Mouse (Mus musculus) thymus, postnatal 0 days (tissue): ENCODE data around the gene Pdlim5. TPM values are rescaled to one million over a fixed set of nuclear protein-coding genes. Genes with fewer than 3 reads are reported as not detected.
"Not testable (repeated sequence)": the region's sequence is repeated elsewhere in the genome, so short reads cannot be mapped to it uniquely, and the experiment has no call there.

Source experiments
- DNase-seq: peaks from one replicate; pipeline ENCODE4 v3.0.0-alpha.2; 2015; ENCODE audit warnings: low spot score
- polyA plus RNA-seq: library from polyadenylated mRNA; unstranded; fragments of >200 nt; fragmentation: Nextera tagmentation; extraction: Ambion mirVana; gene quantifications from 2 replicates; pipeline ENCODE4 v1.2.1, GENCODE M21; 2015

Pdlim5 gene
- polyA plus RNA-seq, 1 experiment from 2014 or later, result 13.1 TPM

DNA sequence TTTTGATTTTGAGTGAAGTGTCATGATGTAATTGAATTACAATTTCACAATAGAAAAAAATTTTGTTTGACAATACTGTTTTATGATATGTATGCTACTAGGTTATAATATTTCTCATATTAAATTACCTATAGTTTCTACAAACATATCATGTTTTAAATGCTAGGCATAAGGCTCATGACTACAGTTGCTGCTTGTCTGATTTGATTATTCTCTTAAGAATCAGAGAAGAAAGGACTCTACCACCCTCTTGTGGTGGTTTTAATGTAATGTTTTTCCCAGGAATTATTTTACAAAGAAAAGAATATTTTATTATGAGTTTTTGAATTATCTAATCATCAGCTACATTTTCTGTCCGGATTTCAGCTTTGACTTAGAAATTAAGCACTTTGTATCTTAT is 120.5 kb downstream of the Pdlim5 start:
- DNase-seq, result peak; percentile 9

DNA sequence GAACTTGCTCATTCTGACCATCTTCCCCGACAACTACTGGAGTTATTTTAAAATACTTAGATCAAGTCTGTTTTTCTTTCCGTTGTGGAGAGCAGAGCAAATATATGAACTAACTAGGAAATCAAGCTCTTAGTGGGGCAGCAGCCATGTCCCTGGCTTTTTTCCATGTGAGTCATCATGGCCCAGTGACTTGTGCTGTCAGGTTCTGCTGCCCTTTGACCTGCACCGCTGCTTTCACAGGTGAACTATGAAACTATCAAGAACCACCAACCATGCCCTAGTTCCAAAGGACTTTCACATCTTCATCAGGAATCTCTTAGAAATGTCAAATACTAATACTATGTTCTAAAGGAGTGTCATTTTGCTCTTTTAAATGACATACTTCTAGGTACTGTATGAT is 121.0 kb downstream of the Pdlim5 start:
- no peak for DNase-seq

DNA sequence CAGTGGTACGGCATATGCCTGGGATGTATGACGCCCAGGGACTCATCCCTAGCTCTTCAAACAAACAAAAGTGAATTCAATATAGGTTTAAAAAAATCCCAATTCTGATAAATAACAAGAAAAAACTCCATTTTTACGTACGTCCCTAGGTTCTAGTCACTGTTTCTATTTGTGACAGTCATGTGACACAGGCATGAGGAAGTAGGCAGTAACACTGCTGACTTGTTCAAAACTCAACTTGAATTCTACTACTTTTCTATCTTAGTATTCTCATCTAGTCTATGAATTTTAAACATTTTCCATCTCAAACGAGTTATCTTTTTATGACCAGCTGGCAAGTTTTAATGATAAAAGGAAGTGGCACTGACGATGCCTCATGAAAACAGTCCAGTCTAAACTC is 122.2 kb downstream of the Pdlim5 start:
- DNase-seq, result no peak

DNA sequence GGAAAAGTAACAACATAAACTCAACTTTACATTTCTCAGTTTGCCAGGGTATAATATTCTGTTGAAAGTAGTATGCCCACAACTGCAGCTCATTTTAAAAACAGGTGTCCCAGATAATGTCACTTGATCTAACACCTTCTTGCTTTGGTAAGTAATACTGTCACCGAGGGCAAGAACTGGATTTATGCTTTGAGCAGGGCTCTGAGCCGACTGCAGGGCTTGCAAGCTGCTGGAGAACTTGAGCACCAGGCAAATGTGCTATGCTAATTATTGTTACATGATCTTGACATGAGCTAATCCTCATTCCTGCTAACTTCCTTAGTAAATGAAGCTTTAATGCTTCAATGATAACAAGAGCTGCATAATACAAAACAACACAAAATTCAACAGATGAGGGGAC is 139.1 kb downstream of the Pdlim5 start:
- no peak for DNase-seq

DNA sequence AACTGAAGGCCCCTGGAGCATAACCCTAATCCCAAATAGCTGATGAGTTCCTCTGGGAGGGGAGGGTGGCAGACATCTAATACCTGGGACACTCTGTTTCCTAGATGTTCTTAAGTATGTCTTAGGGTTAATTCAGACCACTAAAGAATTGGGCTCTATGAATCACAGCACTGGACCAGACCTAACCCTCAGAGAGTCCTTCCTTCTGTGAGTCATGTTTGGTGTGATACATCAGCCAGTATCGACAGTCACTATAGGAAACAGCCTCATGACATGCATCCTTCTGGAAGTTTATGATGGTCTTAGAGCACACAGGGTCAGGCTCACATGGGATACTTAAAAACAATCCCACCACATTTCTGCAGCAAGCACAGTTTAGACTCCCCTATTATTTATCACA is 143.4 kb downstream of the Pdlim5 start:
- DNase-seq, result no peak

DNA sequence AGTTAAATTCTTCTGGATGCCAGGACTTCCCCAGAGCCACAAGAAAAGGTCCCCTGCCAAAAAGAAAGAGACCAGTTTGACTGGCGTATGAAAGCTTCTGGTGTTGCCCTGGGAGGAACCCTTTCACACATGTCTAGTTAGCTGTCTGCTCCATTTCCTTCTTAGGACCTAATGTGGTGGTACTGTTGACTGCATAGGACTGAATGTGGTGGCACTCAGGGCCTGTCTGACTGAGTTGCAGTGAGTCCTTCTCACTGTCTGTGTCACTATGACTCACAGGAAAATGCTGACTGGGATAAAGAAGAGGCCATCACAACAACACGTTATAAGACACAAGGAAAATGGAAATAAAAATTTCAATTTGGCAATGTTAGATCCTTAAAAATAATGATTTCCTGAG is 146.0 kb downstream of the Pdlim5 start:
- no peak for DNase-seq

DNA sequence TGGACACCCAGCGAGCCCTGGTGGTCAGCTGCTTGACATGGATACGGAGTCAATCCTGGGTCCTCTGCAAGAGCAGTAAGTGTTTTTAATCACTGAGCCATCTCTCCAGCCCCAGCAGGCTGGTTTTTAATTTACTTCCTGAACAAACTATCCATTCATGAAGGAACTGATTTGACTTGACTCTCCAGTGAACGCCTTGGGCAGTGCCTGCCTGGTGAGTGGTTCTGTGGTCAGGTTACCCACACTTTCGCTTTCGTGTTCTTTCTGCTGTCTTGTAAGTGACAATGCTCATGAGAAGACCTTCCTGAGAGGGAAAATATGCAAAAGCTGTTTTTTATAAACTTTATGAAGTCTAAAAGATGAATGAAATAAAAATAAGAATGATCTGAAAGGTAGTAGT is 152.2 kb downstream of the Pdlim5 start:
- no peak for DNase-seq

DNA sequence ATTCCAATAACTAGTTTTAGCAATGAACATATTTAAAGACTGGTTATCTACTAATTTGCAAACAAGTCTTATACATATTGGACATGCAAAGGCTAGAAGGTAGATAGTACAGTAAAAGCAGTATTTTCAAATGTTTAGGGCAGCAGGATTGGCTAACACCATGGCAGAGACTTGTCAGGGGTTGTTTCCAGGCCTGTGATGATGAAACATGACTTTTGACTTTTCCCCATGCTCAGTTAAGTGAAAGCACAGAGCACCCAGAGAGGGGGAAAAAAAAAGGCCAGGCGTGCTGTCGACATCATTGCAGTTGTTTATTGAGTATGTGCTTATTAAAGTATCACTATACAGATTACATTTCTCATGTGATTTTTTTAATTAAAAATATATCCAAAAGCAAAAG is 156.2 kb downstream of the Pdlim5 start:
- DNase-seq, result no peak

DNA sequence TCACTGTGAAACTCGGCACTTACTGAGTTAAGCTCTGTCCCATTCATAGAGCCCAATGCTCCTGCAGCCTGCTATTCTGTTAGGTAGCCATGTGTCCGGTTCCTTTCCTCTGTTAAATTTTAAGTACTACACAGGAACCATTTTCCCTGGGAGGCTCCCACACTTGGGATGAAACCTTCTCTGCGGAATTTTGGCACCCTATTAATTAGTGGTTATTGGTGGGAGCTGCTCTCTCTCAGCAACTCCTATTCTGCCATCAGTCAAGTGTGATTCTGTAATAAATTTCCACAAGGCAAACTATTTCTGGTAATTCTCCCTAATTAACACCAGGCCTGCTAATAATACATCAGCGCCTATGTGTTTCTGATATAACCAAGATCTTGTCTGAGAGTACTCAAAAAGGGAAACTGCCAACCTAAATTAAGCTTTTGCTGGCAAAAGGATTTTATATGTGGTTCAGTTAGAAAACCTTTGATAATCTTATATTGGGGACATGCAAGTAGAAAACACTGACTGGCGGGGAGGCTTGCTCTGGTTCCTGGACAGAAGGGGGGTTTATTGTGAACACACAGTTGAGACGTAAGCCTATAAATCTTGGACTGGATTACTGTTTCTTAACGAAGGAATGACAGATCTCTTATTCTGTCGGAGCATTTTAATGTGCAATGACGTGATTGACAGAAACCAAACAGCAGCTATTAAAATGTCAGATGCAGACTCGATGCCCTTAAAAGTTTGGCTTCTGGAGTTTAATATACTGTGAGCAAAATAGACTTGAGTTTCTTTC is 157.0 kb downstream of the Pdlim5 start:
- DNase-seq, result no peak

DNA sequence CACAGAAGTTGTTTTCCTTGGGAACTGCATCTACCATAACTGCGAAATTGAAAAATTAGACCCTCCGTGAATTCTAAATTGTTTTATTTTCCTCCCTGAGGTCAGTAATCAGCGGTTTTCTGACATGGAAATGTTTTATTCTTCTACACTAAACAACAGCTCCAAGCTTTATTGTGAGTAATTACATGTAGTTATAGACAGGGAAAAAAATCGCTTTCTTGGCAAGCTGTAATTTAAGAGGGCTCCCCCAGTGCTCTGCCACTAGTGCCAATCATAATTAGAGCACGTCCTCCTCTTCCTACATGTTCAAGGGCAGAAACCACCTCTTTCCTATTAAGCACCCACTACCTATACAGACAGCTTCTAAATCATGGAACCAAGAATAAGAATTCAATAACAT is 157.9 kb downstream of the Pdlim5 start:
- no peak for DNase-seq

DNA sequence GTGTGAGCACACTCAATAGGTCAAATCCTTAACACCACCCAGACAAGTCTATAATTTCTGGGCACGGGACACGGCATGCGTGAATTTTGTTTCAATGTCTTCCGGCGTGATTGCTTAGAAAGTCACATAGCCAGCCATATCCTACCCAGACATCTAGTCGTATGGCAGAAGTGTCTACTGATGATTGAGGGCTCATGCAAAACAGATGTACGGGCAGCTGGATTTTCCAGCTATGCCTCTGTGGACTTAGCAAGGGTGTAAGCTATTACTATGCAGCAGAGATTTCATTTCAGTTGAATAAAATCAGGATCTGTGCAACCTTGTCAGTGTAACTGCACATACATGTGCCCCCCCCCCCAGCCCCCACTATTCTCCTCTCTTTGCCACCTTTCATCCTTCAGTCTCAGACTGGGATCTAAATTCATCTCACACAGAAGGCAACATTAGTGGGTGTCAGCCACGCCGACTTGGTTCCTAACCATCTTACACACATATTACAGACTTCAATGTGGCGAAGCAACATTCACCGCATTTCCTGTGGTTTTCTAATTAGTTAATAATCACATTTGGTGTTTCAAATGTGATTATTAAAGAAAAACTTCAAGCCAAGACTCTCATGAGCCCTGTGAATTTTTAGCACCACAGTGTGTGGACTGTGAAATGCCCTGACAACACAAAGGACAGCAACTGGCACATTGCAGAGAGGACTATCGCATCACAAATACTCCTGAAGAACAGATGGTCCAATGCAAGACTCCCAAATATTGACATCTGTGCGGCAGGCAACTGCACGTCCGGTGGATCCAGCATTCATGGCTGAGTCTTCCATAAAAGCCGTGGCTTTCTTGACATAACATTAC is 161.7 kb downstream of the Pdlim5 start:
- DNase-seq, result no peak

DNA sequence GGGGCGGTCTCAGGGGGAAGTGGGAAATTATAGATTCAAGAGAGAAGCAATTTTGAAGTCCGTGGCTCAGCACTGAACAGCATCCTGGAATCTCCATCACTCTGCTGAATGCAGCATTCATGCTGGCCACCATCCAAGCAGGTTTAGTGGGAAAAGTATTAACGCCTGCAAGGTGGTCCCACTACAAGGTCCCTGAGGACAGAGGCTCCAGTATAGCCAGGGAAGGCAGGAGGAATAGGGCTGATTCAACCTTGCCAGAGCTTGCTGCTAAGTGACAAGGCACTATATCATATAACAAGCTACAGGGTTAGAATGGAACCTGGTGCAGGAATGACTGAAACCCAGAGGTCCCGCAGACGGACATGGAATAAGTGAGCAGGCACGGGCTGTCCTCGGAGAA is 166.8 kb downstream of the Pdlim5 start:
- DNase-seq, result no peak

DNA sequence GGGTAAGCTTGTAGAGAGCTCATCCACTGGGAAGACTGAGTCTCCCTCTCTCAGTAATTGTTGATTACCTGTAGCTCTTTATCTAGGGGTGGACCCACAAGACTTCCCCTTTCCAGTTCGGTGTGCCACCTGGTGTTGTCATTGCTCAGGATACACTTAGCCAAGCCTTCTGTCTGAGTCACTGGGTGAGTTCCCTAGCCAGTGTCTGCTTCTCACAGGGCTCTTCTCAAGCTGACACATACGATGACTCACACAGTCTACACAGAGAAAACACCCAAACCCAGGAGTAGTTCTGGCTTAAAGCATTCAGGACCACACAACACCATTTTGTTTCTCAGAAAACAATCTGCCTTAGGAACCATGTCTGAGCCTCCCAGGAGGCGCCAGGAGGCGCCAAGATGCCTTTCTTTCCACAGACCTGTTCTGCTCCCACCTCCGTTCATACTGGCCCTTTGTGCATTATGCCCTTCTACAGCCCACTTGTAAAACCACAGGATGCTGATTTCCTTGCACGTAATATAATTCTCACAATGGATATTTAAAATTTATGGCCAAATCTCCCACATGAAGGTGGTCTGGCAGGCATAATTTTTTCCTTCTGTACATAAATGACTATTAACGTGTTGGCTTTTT is 172.9 kb downstream of the Pdlim5 start:
- no peak for DNase-seq

DNA sequence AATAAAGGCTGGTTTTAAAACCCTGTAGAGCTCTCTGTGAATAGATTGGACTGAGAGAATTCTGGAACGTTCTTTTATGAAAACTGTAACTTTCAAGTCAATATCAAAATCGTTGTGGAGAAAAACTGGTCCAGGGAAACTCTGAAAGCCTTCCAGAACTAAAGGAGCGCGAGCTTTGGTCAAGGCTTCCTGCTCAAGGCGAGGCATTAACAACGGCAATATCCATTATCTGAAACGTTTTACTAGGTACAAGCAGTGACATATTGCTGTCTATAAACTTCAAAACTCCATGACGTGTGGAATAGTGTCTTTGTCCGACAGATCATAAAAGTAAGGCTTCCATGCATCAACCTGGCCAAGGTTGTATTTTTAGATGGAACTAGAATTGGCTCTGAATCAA is 175.6 kb downstream of the Pdlim5 start:
- no peak for DNase-seq

DNA sequence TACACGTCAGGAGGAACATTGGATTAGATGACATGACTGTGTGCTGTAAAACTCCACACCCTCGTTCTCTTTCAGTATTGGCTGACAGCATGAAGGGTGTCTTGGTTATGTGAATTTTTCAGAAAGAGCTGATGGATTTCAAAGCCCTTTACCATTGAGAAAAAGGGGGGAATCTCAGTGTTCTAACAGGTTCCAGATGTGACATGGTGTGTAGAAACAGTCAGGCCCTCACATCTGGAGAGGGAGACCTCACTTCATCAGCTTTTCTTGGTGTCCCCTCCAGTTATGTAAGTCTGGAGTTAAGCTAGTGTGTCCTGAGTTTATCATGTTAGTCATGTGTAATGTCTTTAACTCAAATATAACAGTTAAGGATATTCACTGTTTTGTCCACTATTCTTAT is 182.7 kb downstream of the Pdlim5 start:
- no peak for DNase-seq

DNA sequence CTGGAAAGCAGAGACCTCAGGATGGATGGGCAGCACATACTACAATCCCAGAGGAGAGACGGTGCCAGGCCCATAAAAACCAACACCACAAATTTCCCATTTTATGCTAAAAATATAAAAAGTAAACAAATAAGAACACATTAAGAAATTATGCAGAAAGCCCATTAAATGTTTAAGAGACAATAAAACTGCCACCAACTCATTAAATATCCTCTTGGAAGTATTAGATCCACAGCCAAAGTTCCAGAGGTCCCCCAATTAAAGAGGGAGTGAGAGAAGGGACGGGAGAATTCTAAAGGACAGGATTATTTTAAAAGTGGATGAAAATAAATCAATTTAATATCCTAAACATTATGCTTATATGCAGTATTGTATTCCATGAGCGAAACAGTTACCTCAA is 183.3 kb downstream of the Pdlim5 start:
- DNase-seq, result no peak

DNA sequence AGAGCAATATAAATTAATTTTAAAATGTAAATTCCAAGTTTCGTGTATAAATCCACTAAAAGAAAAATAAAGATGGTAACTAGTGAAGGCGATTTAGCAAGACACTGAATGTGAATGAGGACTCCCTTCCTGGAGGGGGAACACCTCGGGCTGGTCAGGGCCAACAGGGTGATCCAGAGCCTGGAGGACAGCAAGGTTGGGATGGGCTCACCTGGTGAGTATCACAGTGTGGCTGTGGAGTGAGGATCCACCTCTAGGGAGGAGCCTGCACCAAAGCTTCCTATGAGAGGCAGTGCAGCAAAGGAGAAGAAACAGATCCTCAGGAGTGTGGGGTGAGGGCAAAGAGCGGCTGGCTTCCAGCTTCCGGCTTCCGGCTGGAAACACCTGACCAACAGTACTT is 185.5 kb downstream of the Pdlim5 start:
- DNase-seq, result no peak

DNA sequence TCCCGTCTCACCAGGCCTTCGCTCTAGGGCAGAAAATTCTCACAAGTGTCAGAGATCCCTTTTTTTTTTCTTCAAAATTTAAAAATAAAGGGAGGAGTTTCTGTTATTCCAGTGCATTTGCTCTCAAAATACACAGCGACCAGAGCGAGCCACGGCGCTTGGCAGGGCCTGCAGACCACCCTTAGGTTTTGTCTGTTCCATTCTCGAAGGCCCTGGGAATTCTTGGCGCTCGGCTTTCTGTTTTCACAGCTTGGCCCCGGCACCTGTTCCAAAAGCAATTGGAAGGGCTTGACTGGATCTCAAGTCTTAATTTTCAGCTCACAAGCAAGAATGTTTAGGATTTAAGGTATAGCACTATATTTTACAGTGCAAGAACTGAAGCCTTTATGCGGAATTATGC is 186.4 kb downstream of the Pdlim5 start:
- DNase-seq, result no peak

DNA sequence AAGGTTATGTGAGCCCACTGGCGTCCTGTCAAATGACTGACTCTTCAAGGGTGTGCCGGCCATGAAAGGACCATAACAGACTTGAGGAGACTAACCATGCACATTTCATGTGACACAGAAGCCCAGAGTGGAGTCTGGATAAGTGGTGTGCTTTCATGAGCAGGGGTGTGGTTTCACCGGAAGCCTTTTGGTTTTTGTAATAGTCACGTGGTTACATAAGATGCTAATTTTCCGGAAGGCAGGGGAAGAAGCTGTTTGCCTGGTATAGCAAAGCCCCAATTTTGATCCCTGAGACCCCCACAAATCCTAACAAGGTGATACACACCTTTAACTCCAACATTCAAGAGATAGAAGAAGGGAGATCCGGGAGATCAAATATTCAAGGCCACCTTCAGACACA is 188.0 kb downstream of the Pdlim5 start:
- DNase-seq, result no peak

DNA sequence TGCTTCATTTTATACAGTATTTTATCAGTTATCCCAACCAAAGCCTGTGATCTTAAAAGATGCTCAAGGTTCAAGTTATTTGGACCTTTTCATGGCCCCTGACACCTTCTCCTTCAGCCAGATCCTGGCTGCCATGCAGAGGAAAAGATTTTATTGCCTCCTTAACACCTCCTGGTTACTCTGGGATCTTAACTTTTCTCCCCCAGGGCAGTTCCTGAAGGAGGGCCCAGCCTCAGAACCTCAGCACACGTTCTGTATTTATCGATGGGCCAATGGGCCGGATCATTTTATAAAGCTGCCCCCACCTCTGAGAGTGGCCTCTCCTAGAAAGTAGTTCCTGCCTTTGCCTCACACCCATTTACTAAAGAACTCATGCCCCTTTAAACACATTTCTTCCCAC is 189.2 kb downstream of the Pdlim5 start:
- no peak for DNase-seq

DNA sequence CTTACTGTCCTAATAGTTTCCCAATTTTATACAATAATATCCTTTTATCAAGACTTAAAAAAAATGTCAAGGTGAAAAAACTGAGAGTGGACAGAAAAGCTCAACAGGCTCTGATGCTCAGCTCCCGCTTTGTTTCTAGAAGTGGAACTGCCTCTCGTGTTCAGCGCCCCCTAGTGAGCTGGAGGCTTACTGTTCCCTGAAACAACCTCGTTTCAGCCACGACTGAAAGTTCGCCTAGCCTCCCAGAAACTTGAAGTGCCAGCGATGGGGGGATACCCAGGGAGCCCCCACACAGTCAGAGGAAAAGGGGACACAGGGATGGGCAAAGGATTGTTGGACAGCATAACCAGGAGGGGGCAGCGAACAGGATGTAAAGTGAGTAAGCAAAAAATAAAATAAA is 199.4 kb downstream of the Pdlim5 start:
- DNase-seq, result no peak

DNA sequence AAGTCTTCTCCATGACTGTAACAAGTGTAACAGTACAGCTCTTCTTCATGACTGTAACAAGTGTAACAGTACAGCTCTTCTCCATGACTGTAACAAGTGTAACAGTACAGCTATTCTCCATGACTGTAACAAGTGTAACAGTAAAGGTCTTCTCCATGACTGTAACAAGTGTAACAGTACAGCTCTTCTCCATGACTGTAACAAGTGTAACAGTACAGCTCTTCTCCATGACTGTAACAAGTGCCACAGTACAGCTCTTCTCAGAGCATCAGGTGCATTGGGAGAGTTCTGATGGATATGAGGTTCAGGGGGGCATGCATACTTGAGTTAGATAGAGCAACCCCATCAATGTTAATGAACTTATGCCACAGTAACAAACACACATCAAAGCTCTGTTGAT is 203.9 kb downstream of the Pdlim5 start:
- not testable (repeated sequence) for DNase-seq
